Mouse (Mus musculus): Measurements from ENCODE around the gene Skap2. TPM values are rescaled to one million over a fixed set of nuclear protein-coding genes. Genes with fewer than 3 reads are reported as not detected.

The Skap2 gene
- polyA plus RNA-seq, 1 experiment from 2014 or later, result 15.9 TPM

DNA sequence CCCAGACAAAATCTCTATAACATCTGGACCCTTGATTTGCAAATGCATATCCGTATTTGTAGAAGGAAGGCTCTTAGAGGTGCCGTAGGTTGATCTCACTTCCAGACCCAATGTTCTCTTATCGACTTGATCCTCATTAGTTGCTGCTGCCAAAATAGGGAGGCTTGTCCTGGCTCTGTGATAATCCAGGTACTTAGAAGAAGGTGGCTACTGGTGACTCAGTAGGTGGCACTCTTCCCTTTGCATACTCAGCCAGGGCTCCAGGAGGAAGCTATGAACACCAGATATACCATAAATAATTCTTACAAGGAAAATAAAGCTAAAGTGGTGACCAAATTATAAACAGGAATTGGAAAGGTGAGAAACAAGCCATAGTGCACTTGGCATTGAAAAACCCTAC lies 3.6 kb downstream of the Skap2 start:
- H3K9me3 ChIP-seq (replicated peaks; ENCODE audit: control insufficient read depth, low read length), result no peaks in the 10 kb centered on the region
- no peak overlapping the region for H3K4me2 ChIP-seq (ENCODE audit: low read depth, low read length)
- no peak overlapping the region for H3K9ac ChIP-seq (ENCODE audit: low read length)
- 33% methylated on average over 3 of the region's 3 CpGs for WGBS
- no peak for ATAC-seq (replicated peaks; ENCODE audit: extremely low read depth, insufficient read depth, low FRiP score)
- no peak overlapping the region for H3K4me3 ChIP-seq (ENCODE audit: low read length)
- H3K4me1 ChIP-seq (ENCODE audit: control insufficient read depth, insufficient read depth, low read length), result peaks cover 3% of the 10 kb centered on the region; the same call in 1 of the 2 replicates
- peaks cover 56% of the 10 kb centered on the region for H3K27me3 ChIP-seq (ENCODE audit: control insufficient read depth, insufficient read depth, low read length)
- no peak overlapping the region for H3K27ac ChIP-seq (ENCODE audit: low read length)
- H3K36me3 ChIP-seq (ENCODE audit: control insufficient read depth, insufficient read depth), result no peaks in the 10 kb centered on the region

DNA sequence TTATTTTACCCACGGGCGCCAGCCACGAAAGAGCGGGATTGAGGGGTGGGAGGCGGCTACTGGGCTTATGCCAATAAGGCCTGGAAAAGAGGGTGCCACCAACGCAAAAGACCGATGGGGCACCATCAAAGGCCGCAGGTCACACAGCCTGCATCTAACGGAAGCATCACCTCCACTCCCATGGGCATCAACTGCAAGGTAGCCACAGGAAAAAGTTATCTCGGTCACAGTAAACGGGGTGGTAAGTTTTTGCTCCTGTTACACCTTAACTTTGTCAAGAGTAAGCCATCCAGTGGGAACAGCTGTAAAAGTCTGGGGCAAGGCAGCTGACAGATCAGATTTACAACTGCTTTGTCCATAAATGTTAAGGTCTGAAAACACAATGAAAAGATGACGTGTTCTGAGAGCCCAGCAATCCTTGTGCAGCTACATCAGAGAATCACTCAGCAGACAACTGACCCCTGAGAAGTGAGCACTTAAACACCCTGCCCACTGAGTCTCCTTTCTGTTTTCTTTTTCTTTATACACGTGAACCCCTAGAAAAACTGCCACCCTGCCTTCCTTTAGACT lies 5.6 kb downstream of the Skap2 start:
- Histone ChIP-seq H3K9ac (ENCODE audit: low read length) (no peak overlapping the region), H3K4me3 (ENCODE audit: low read length) (no peak overlapping the region)
- ATAC-seq (replicated peaks; ENCODE audit: extremely low read depth, insufficient read depth, low FRiP score), result no peak

DNA sequence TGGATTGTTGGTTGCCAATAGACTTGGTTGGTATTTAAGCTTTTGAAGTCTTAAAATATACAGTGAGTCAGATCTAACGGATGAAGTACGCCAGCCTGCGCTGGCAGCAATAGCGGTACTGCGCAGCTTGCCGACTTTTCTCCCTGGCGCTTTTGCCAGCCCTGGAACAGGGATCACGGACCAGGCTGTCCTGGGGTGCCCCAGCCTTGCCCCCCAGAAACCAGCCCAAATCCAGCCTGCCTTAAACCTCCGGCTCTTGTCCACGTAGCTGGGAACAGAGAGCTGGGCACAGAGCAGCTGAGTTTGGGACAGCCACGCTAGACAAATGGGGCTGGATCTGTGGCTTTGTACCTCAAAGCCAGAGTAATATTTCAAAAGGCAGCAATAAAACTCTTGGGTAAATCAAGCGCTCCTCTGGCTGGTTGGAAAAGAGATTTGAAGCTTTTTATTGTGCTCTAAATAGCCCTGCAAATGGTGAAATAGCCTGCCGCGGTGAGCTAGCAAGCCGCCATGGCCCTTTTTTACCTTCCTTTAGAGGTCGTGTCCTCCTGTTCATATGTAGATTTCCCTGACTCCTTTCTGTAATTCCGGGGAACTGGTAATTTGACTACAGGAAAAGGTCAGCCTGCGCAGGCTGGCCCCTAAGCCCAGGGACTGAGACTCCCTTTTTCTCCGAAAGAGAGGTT lies 6.2 kb downstream of the Skap2 start:
- H3K4me2 ChIP-seq (ENCODE audit: low read depth, low read length), result peak overlapping the region; percentile 34; the same call in 1 of the 2 replicates
- no peaks in the 10 kb centered on the region for H3K4me1 ChIP-seq (ENCODE audit: control insufficient read depth, insufficient read depth, low read length)
- no peak overlapping the region for H3K4me3 ChIP-seq (ENCODE audit: low read length)
- H3K9ac ChIP-seq (ENCODE audit: low read length), result no peak overlapping the region
- H3K27me3 ChIP-seq (ENCODE audit: control insufficient read depth, insufficient read depth, low read length), result peaks cover 63% of the 10 kb centered on the region
- no peaks in the 10 kb centered on the region for H3K9me3 ChIP-seq (replicated peaks; ENCODE audit: control insufficient read depth, low read length)
- WGBS, result 16% methylated on average over 19 of the region's 19 CpGs
- no peak for ATAC-seq (replicated peaks; ENCODE audit: extremely low read depth, insufficient read depth, low FRiP score)
- H3K27ac ChIP-seq (ENCODE audit: low read length), result no peak overlapping the region
- H3K36me3 ChIP-seq (ENCODE audit: control insufficient read depth, insufficient read depth), result no peaks in the 10 kb centered on the region

More for the DNA sequence above, 5.6 kb downstream of the Skap2 start:
- H3K4me1 ChIP-seq (ENCODE audit: control insufficient read depth, insufficient read depth, low read length), result peaks cover 1% of the 10 kb centered on the region; the same call in 1 of the 2 replicates
- 15% methylated on average over 13 of the region's 13 CpGs for WGBS
- no peak overlapping the region for H3K27ac ChIP-seq (ENCODE audit: low read length)
- H3K36me3 ChIP-seq (ENCODE audit: control insufficient read depth, insufficient read depth), result no peaks in the 10 kb centered on the region
- no peaks in the 10 kb centered on the region for H3K9me3 ChIP-seq (replicated peaks; ENCODE audit: control insufficient read depth, low read length)
- H3K27me3 ChIP-seq (ENCODE audit: control insufficient read depth, insufficient read depth, low read length), result peaks cover 64% of the 10 kb centered on the region
- H3K4me2 ChIP-seq (ENCODE audit: low read depth, low read length), result peak overlapping the region; percentile 34; the same call in 1 of the 2 replicates

DNA sequence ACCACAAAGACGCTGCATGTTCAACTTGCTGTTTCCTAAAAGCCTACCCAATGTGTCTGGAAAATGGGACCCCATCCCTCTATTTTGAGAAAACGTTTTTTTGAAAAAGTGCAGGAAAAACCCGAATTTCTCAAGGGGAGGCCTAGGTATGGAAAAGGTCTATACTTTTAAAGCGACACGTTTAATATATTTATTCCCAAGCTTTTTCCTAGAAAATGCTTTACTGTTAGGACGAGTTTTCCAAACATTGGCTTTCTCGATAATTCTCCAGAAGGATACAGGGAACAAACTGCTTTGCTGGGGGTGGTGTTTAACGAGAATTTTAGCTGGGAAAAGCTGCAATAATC lies 6.8 kb downstream of the Skap2 start:
- ATAC-seq (replicated peaks; ENCODE audit: extremely low read depth, insufficient read depth, low FRiP score), result no peak
- Histone ChIP-seq H3K36me3 (ENCODE audit: control insufficient read depth, insufficient read depth) (no peaks in the 10 kb centered on the region), H3K4me1 (ENCODE audit: control insufficient read depth, insufficient read depth, low read length) (no peaks in the 10 kb centered on the region), H3K4me2 (ENCODE audit: low read depth, low read length) (peak overlapping the region; percentile 34; the same call in 1 of the 2 replicates), H3K9me3 (replicated peaks; ENCODE audit: control insufficient read depth, low read length) (no peaks in the 10 kb centered on the region), H3K9ac (ENCODE audit: low read length) (no peak overlapping the region), H3K27me3 (ENCODE audit: control insufficient read depth, insufficient read depth, low read length) (peaks cover 60% of the 10 kb centered on the region), H3K27ac (ENCODE audit: low read length) (no peak overlapping the region), H3K4me3 (ENCODE audit: low read length) (no peak overlapping the region)
- 14% methylated on average over 8 of the region's 8 CpGs for WGBS

DNA sequence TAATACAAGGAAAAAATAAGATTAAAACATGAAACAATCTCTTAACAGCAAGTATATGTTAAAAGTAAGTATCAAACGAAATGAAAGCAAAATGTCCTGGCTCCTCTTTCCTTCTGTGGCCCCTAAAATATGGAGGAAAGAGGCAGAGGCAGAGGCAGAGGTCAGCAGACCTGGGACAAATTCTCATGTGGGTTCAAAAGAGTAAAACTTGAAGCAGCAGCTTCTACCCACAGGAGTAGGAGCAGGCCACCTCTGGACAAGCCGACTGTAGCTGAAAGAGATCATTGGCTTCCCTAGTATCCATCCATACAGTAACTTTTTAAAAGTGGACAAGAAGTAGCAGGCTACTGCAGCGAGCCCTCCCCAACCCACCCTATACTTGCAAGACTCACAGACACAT lies 7.4 kb downstream of the Skap2 start:
- H3K27ac ChIP-seq (ENCODE audit: low read length), result no peak overlapping the region
- no peak overlapping the region for H3K4me3 ChIP-seq (ENCODE audit: low read length)
- H3K27me3 ChIP-seq (ENCODE audit: control insufficient read depth, insufficient read depth, low read length), result peaks cover 56% of the 10 kb centered on the region
- no peaks in the 10 kb centered on the region for H3K4me1 ChIP-seq (ENCODE audit: control insufficient read depth, insufficient read depth, low read length)
- H3K36me3 ChIP-seq (ENCODE audit: control insufficient read depth, insufficient read depth), result no peaks in the 10 kb centered on the region
- no peak overlapping the region for H3K9ac ChIP-seq (ENCODE audit: low read length)
- 35% methylated on average over 3 of the region's 3 CpGs for WGBS
- no peaks in the 10 kb centered on the region for H3K9me3 ChIP-seq (replicated peaks; ENCODE audit: control insufficient read depth, low read length)
- H3K4me2 ChIP-seq (ENCODE audit: low read depth, low read length), result peak overlapping the region; percentile 49; the same call in 1 of the 2 replicates
- ATAC-seq (replicated peaks; ENCODE audit: extremely low read depth, insufficient read depth, low FRiP score), result no peak

DNA sequence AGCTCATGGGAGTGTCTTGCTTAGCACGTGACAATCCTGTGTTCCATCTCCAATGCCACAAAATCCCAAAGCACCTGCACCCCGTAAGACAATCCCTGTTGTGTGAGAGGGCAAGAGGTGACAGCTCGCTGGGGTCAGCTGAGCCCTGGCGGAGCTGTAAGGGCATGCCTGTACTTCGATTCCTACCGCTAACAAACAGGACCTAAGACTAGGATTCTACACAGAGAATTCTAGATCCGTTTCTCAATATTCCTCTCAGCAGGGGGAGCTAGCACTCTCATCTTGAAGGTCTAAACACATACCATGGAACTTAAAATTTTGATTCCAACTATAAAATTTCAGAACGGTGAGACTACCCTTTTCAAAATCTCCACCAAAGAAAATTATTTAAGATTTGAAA lies 9.7 kb downstream of the Skap2 start:
- H3K36me3 ChIP-seq (ENCODE audit: control insufficient read depth, insufficient read depth), result no peaks in the 10 kb centered on the region
- ATAC-seq (replicated peaks; ENCODE audit: extremely low read depth, insufficient read depth, low FRiP score), result 0 out of 2 replicates have a peak, but pooled peaks have one; percentile 32
- H3K4me3 ChIP-seq (ENCODE audit: low read length), result no peak overlapping the region
- peaks cover 42% of the 10 kb centered on the region for H3K27me3 ChIP-seq (ENCODE audit: control insufficient read depth, insufficient read depth, low read length)
- H3K9ac ChIP-seq (ENCODE audit: low read length), result no peak overlapping the region
- H3K9me3 ChIP-seq (replicated peaks; ENCODE audit: control insufficient read depth, low read length), result no peaks in the 10 kb centered on the region
- no peaks in the 10 kb centered on the region for H3K4me1 ChIP-seq (ENCODE audit: control insufficient read depth, insufficient read depth, low read length)
- no peak overlapping the region for H3K4me2 ChIP-seq (ENCODE audit: low read depth, low read length)
- WGBS, result 38% methylated on average over 8 of the region's 8 CpGs
- H3K27ac ChIP-seq (ENCODE audit: low read length), result no peak overlapping the region

DNA sequence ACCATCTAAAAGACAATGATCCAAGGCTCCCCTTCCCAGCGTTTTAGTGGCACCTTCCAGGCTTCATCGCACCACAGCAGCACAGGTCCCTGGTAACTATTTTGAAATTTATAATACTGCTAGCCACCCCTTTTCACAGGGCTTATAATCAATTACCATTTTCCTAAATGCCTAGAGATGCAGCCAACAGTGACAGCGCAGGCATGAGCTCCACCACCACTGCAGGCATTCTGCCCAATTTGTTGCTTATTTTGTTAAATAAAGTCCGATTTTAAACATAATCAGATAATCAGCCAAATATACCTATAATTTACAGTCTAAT lies 13.2 kb downstream of the Skap2 start:
- H3K27ac ChIP-seq (ENCODE audit: low read length), result no peak overlapping the region
- no peaks in the 10 kb centered on the region for H3K9me3 ChIP-seq (replicated peaks; ENCODE audit: control insufficient read depth, low read length)
- no peak for ATAC-seq (replicated peaks; ENCODE audit: extremely low read depth, insufficient read depth, low FRiP score)
- no peak overlapping the region for H3K9ac ChIP-seq (ENCODE audit: low read length)
- WGBS, result 74% methylated on average over 4 of the region's 4 CpGs
- H3K4me2 ChIP-seq (ENCODE audit: low read depth, low read length), result no peak overlapping the region
- no peaks in the 10 kb centered on the region for H3K36me3 ChIP-seq (ENCODE audit: control insufficient read depth, insufficient read depth)
- H3K27me3 ChIP-seq (ENCODE audit: control insufficient read depth, insufficient read depth, low read length), result peaks cover 16% of the 10 kb centered on the region
- no peak overlapping the region for H3K4me3 ChIP-seq (ENCODE audit: low read length)
- H3K4me1 ChIP-seq (ENCODE audit: control insufficient read depth, insufficient read depth, low read length), result no peaks in the 10 kb centered on the region

DNA sequence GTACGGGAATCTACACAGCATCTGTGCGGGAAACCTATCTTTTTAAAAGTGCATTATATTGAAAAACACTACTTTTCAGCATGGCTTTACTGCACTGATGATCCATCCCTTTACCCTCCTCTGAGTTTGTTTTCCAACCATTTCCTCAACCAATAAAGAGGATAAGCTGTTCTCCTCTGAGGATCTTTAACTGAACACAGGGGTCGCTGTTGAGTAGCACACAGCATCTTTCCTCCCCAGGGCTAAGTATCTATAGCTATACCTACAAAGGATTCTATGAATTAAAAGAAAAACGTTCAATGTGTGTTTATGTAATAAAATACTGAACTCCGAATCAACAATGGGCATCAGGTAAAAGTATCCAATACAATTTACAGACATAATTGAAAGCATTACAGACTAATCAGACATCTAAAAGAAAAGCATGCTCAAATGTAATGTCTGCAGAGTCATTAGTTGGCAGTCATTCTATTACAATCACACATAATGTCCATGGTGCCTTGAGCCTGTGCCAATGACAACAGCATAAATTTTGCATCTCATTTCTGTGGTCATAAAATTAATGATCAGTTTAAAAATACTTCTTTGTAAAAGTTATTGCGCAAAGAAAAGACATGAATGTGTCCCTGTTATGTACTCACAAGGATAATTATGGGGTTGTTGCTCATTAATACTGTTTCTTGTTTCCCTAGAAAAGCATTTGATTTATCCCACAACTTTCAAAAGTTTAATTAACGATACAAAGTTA lies 13.8 kb downstream of the Skap2 start:
- no peaks in the 10 kb centered on the region for H3K4me1 ChIP-seq (ENCODE audit: control insufficient read depth, insufficient read depth, low read length)
- ATAC-seq (replicated peaks; ENCODE audit: extremely low read depth, insufficient read depth, low FRiP score), result no peak
- 53% methylated on average over 7 of the region's 7 CpGs for WGBS
- H3K4me3 ChIP-seq (ENCODE audit: low read length), result no peak overlapping the region
- no peaks in the 10 kb centered on the region for H3K9me3 ChIP-seq (replicated peaks; ENCODE audit: control insufficient read depth, low read length)
- H3K27me3 ChIP-seq (ENCODE audit: control insufficient read depth, insufficient read depth, low read length), result peaks cover 12% of the 10 kb centered on the region
- H3K4me2 ChIP-seq (ENCODE audit: low read depth, low read length), result no peak overlapping the region
- no peaks in the 10 kb centered on the region for H3K36me3 ChIP-seq (ENCODE audit: control insufficient read depth, insufficient read depth)
- H3K27ac ChIP-seq (ENCODE audit: low read length), result no peak overlapping the region
- no peak overlapping the region for H3K9ac ChIP-seq (ENCODE audit: low read length)

DNA sequence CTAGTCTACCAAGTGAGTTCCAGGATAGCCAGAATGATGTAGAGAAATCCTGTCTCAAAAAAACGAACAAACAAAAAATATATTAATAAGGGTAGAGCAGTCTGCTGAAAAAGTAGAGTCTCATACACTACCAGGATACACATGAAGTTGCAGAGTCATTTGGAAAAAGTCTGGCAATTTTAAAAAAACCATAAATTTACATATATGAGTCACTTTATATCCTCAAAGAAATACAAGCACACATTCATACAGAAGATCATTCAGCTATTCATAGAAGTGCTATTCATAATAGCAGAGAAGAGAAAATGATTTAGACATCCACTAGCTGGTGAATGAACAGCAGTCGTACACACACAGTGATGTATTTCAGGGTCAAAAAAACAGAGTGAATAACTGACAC lies 24.4 kb downstream of the Skap2 start:
- no peak overlapping the region for H3K4me3 ChIP-seq (ENCODE audit: low read length)
- 74% methylated on average over 2 of the region's 2 CpGs for WGBS
- no peak for ATAC-seq (replicated peaks; ENCODE audit: extremely low read depth, insufficient read depth, low FRiP score)
- H3K4me2 ChIP-seq (ENCODE audit: low read depth, low read length), result no peak overlapping the region
- no peak overlapping the region for H3K9ac ChIP-seq (ENCODE audit: low read length)
- no peak overlapping the region for H3K27ac ChIP-seq (ENCODE audit: low read length)
- H3K27me3 ChIP-seq (ENCODE audit: control insufficient read depth, insufficient read depth, low read length), result no peaks in the 10 kb centered on the region
- H3K9me3 ChIP-seq (replicated peaks; ENCODE audit: control insufficient read depth, low read length), result no peaks in the 10 kb centered on the region
- H3K4me1 ChIP-seq (ENCODE audit: control insufficient read depth, insufficient read depth, low read length), result no peaks in the 10 kb centered on the region
- no peaks in the 10 kb centered on the region for H3K36me3 ChIP-seq (ENCODE audit: control insufficient read depth, insufficient read depth)
